Mouse (Mus musculus): Measurements from ENCODE around the gene Tmco1. TPM values are rescaled to one million over a fixed set of nuclear protein-coding genes. Genes with fewer than 3 reads are reported as not detected.
A peak's percentile ranks its signal among the peaks of the same experiment; 100 is the strongest.

Tmco1 gene
- total RNA-seq, 1 experiment: 155 TPM

- no peak for TF ChIP-seq ZNF384 (IDR thresholded peaks at IDR 0.05; ENCODE audit: low read depth, low read length)
- no peak for TF ChIP-seq MAFK (IDR thresholded peaks at IDR 0.05; ENCODE audit: insufficient read depth, low read depth, low read length)
- TF ChIP-seq CHD2 (IDR thresholded peaks at IDR 0.05; ENCODE audit: low read depth, low read length): no peak
- no peak for TF ChIP-seq HCFC1 (IDR thresholded peaks at IDR 0.05; ENCODE audit: borderline replicate concordance, insufficient read depth, low read length)
- TF ChIP-seq ZC3H11A (IDR thresholded peaks at IDR 0.05; ENCODE audit: borderline replicate concordance, low read depth, low read length): no peak
- Histone ChIP-seq H3K4me1 (ENCODE audit: control insufficient read depth in 2 of 2, insufficient read depth in 2 of 2, low read length in 2 of 2, poor library complexity in 1 of 2) (peaks cover 9 to 27% of the 10 kb centered on the region in 2 experiments), H3K9ac (ENCODE audit: insufficient read depth, low read depth, low read length, poor library complexity, severe bottlenecking) (peak overlapping the region; percentile 58), H3K27ac (ENCODE audit: insufficient read depth, low read depth, low read length, poor library complexity, severe bottlenecking) (peak overlapping the region; percentile 40; the same call in 1 of the 2 replicates), H3K4me3 (ENCODE audit: insufficient read depth in 1 of 2, low read depth in 1 of 2, low read length in 2 of 2, poor library complexity in 1 of 2, severe bottlenecking in 1 of 2) (peak overlapping the region in 1 of 2 experiments; percentile 27; a peak in 1 of 4 replicates), H3K9me3 (ENCODE audit: control insufficient read depth, insufficient read depth, low read depth, low read length) (no peaks in the 10 kb centered on the region), H3K36me3 (ENCODE audit: control insufficient read depth, insufficient read depth, low read length, poor library complexity, severe bottlenecking) (peaks cover 12% of the 10 kb centered on the region)
- no peak for DNase-seq (ENCODE audit: low read depth, low spot score)
- in situ Hi-C loops (cut with MboI; ENCODE audit: low sequenced_read_pairs in 2 of 2, unreplicated experiment in 2 of 2): no loop called here
Observed at GRCm38 (mm10) chr1:167280061-167280460, 28.1 kb upstream of the Tmco1 start.

GRCm38 (mm10) chr1:167282112-167282511, 26.1 kb upstream of the Tmco1 start:
- no peak for DNase-seq (ENCODE audit: low read depth, low spot score)
- TF ChIP-seq ZNF384 (IDR thresholded peaks at IDR 0.05; ENCODE audit: low read depth, low read length): no peak
- TF ChIP-seq HCFC1 (IDR thresholded peaks at IDR 0.05; ENCODE audit: borderline replicate concordance, insufficient read depth, low read length): no peak
- TF ChIP-seq ZC3H11A (IDR thresholded peaks at IDR 0.05; ENCODE audit: borderline replicate concordance, low read depth, low read length): no peak
- H3K9ac ChIP-seq (ENCODE audit: insufficient read depth, low read depth, low read length, poor library complexity, severe bottlenecking): peak overlapping the region; percentile 31; the same call in 1 of the 2 replicates
- peaks cover 12% of the 10 kb centered on the region for H3K36me3 ChIP-seq (ENCODE audit: control insufficient read depth, insufficient read depth, low read length, poor library complexity, severe bottlenecking)
- peaks cover 4 to 24% of the 10 kb centered on the region in 2 experiments; a peak in 3 of 4 replicates for H3K4me1 ChIP-seq (ENCODE audit: control insufficient read depth in 2 of 2, insufficient read depth in 2 of 2, low read length in 2 of 2, poor library complexity in 1 of 2)
- no peaks in the 10 kb centered on the region for H3K9me3 ChIP-seq (ENCODE audit: control insufficient read depth, insufficient read depth, low read depth, low read length)
- in situ Hi-C loops (cut with MboI; ENCODE audit: low sequenced_read_pairs in 2 of 2, unreplicated experiment in 2 of 2): no loop called here
- H3K4me3 ChIP-seq (ENCODE audit: insufficient read depth in 1 of 2, low read depth in 1 of 2, low read length in 2 of 2, poor library complexity in 1 of 2, severe bottlenecking in 1 of 2): peak overlapping the region in 1 of 2 experiments; percentile 7; a peak in 1 of 4 replicates
- H3K27ac ChIP-seq (ENCODE audit: insufficient read depth, low read depth, low read length, poor library complexity, severe bottlenecking): no peak overlapping the region

GRCm38 (mm10) chr1:167282768-167283167, 25.4 kb upstream of the Tmco1 start:
- peaks cover 4 to 26% of the 10 kb centered on the region in 2 experiments; a peak in 3 of 4 replicates for H3K4me1 ChIP-seq (ENCODE audit: control insufficient read depth in 2 of 2, insufficient read depth in 2 of 2, low read length in 2 of 2, poor library complexity in 1 of 2)
- H3K9ac ChIP-seq (ENCODE audit: insufficient read depth, low read depth, low read length, poor library complexity, severe bottlenecking): peak overlapping the region; percentile 96; the same call in 1 of the 2 replicates
- H3K36me3 ChIP-seq (ENCODE audit: control insufficient read depth, insufficient read depth, low read length, poor library complexity, severe bottlenecking): peaks cover 12% of the 10 kb centered on the region
- TF ChIP-seq ZNF384 (IDR thresholded peaks at IDR 0.05; ENCODE audit: low read depth, low read length) (no peak), ZC3H11A (IDR thresholded peaks at IDR 0.05; ENCODE audit: borderline replicate concordance, low read depth, low read length) (no peak), HCFC1 (IDR thresholded peaks at IDR 0.05; ENCODE audit: borderline replicate concordance, insufficient read depth, low read length) (no peak), CHD2 (IDR thresholded peaks at IDR 0.05; ENCODE audit: low read depth, low read length) (no peak), MAFK (IDR thresholded peaks at IDR 0.05; ENCODE audit: insufficient read depth, low read depth, low read length) (no peak)
- in situ Hi-C loops (cut with MboI; ENCODE audit: low sequenced_read_pairs in 2 of 2, unreplicated experiment in 2 of 2): no loop called here
- H3K27ac ChIP-seq (ENCODE audit: insufficient read depth, low read depth, low read length, poor library complexity, severe bottlenecking): no peak overlapping the region
- H3K4me3 ChIP-seq (ENCODE audit: insufficient read depth in 1 of 2, low read depth in 1 of 2, low read length in 2 of 2, poor library complexity in 1 of 2, severe bottlenecking in 1 of 2): peak overlapping the region; percentile 66 to 96; a peak in 3 of 4 replicates
- no peaks in the 10 kb centered on the region for H3K9me3 ChIP-seq (ENCODE audit: control insufficient read depth, insufficient read depth, low read depth, low read length)
- DNase-seq (ENCODE audit: low read depth, low spot score): no peak

- Histone ChIP-seq H3K4me1 (ENCODE audit: control insufficient read depth in 2 of 2, insufficient read depth in 2 of 2, low read length in 2 of 2, poor library complexity in 1 of 2) (peaks cover 7 to 28% of the 10 kb centered on the region in 2 experiments; a peak in 3 of 4 replicates), H3K9me3 (ENCODE audit: control insufficient read depth, insufficient read depth, low read depth, low read length) (no peaks in the 10 kb centered on the region), H3K27ac (ENCODE audit: insufficient read depth, low read depth, low read length, poor library complexity, severe bottlenecking) (peak overlapping the region; percentile 84), H3K9ac (ENCODE audit: insufficient read depth, low read depth, low read length, poor library complexity, severe bottlenecking) (peak overlapping the region; percentile 96), H3K36me3 (ENCODE audit: control insufficient read depth, insufficient read depth, low read length, poor library complexity, severe bottlenecking) (peaks cover 12% of the 10 kb centered on the region), H3K4me3 (ENCODE audit: insufficient read depth in 1 of 2, low read depth in 1 of 2, low read length in 2 of 2, poor library complexity in 1 of 2, severe bottlenecking in 1 of 2) (peak overlapping the region; percentile 66 to 96)
- TF ChIP-seq CHD2 (IDR thresholded peaks at IDR 0.05; ENCODE audit: low read depth, low read length) (no peak), ZC3H11A (IDR thresholded peaks at IDR 0.05; ENCODE audit: borderline replicate concordance, low read depth, low read length) (no peak), HCFC1 (IDR thresholded peaks at IDR 0.05; ENCODE audit: borderline replicate concordance, insufficient read depth, low read length) (no peak), MAFK (IDR thresholded peaks at IDR 0.05; ENCODE audit: insufficient read depth, low read depth, low read length) (no peak), ZNF384 (IDR thresholded peaks at IDR 0.05; ENCODE audit: low read depth, low read length) (no peak)
- no peak for DNase-seq (ENCODE audit: low read depth, low spot score)
- in situ Hi-C loops (cut with MboI; ENCODE audit: low sequenced_read_pairs in 2 of 2, unreplicated experiment in 2 of 2): no loop called here
Observed at GRCm38 (mm10) chr1:167283441-167284257, 24.5 kb upstream of the Tmco1 start.
